Mouse (Mus musculus): Measurements from ENCODE around the gene Tmcc3.

DNA sequence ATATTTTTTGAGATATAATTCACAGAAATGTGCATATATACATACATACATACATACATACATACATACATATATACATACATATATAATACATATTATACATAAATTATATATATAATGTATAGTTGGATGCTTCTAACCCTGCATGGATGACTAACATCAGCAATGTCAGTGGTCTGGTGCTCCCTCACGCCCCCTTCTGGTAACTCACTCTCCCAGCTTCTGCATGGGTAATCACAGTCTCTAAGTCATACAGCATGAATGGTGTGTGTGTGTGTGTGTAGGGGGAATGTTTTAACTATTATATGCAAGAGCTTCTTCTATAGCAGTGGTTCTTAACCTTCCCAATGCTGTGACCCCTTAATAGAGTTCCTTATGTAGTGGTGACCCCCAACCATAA lies 250.4 kb downstream of the Tmcc3 start:
- TF ChIP-seq POLR2A (IDR thresholded peaks at IDR 0.05; ENCODE audit: insufficient read depth, low read depth, low read length) (no peak), CTCF (IDR thresholded peaks at IDR 0.05; ENCODE audit: insufficient read depth, low read depth, low read length) (no peak)
